Mouse (Mus musculus) olfactory bulb, adult 2 months (tissue): Measurements from ENCODE around the gene Tsacc.

Experiments used
- CTCF ChIP-seq: fragments of 200-500 bp; IDR thresholded peaks from 2 replicates; pipeline ENCODE4 v1.5.1; 2012; ENCODE audit warnings: low read depth, mild to moderate bottlenecking, low read length, moderate library complexity; ENCODE audit not compliant: insufficient read depth
- POLR2A ChIP-seq: fragments of 200-500 bp; IDR thresholded peaks from 2 replicates; pipeline ENCODE4 v1.6.1; 2012; ENCODE audit warnings: mild to moderate bottlenecking, low read depth, low read length, moderate library complexity; ENCODE audit not compliant: insufficient read depth

GRCm38 (mm10) chr3:88268991-88269390, 27.8 kb downstream of the Tsacc start:
- TF ChIP-seq CTCF (no peak), POLR2A (no peak)
